Mouse (Mus musculus) testis, adult 2 months (tissue): ENCODE measurements around the gene Wfikkn2.

Experiments
- CTCF ChIP-seq: fragments of 200-500 bp; IDR thresholded peaks from 2 replicates; pipeline ENCODE4 v1.5.1; 2012; ENCODE audit warnings: low read depth, mild to moderate bottlenecking, inconsistent platforms, low read length, moderate library complexity; ENCODE audit not compliant: control insufficient read depth, insufficient read depth, insufficient replicate concordance
- POLR2A ChIP-seq: fragments of 200-500 bp; IDR thresholded peaks from 2 replicates; pipeline ENCODE4 v1.6.1; 2012; ENCODE audit warnings: low read depth, mild to moderate bottlenecking, inconsistent platforms, low read length, moderate library complexity; ENCODE audit not compliant: control insufficient read depth

DNA sequence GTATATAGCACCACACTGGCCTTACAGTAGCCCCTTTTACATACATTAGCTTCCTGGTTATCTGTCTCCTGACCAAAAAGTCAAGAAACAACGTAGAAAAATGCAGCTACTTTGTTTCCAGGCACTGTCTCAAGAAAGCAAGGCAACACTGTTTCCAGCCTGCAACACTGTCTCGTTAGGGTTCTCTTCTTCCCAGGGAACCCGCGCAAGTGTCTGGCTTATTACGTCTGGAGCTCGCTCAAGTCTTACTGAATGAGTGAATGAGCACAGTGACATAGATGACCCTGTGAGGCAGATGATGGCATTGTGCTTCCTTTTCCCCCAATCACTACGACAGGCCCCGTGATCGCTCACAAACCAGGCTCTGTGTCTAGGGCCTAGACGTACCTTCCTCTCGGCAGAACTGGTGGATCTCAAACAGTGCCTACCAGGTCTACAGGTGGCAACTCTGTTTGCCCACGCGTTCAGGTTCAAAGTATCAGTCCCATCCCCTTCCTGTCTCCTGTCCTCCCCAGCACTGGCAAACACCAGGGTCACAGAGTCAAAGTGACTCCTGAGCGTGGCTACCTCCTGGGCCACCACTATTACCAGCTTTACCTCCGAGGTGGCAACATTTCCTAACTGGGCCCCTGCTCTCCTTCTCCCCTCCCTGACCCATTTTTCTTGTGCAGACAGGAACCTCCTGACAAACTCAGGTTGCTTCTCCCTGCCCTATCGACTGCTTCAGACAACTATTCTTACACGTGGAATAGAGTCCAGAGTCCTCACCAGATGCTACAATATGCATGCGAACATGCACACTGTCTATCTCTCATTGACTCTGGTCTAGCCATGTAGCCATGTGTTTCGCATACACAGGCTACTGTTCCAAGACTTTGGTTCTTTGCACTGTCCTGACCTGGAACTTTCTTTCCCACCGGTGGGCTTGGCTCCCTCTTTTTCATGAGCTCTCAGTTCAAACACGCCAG lies 27.4 kb upstream of the Wfikkn2 start:
- TF ChIP-seq POLR2A (no peak), CTCF (no peak)
